Mouse (Mus musculus) layer of hippocampus, adult 11-12 months (tissue): ENCODE data around the gene Epgn.

Experiments
- DNase-seq: peaks from one replicate; pipeline ENCODE4 v3.0.0; 2022; ENCODE audit warnings: low spot score

The Epgn gene

DNA sequence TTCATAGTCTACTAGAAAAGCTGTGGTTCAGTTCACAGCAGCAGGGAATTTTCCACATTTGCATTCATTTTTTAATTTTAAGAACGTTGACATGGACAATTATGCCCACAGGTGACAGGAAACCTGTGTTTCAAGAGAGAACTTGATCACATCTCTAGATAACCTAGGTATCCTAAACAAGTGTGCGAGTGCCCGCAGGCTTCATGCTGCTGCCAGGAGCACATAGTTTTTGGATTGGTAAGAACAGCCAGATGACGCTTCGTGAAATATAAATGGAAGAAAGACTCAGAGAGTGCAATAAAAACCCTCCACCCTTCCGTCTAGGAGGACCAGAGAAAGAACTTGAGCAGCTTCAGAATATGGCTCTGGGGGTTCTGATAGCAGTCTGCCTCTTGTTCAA is at the start of gene Epgn:
Gene Epgn, plus strand, starts transcription at position 301 of the 400 bp plus-strand sequence.
- no peak for DNase-seq

DNA sequence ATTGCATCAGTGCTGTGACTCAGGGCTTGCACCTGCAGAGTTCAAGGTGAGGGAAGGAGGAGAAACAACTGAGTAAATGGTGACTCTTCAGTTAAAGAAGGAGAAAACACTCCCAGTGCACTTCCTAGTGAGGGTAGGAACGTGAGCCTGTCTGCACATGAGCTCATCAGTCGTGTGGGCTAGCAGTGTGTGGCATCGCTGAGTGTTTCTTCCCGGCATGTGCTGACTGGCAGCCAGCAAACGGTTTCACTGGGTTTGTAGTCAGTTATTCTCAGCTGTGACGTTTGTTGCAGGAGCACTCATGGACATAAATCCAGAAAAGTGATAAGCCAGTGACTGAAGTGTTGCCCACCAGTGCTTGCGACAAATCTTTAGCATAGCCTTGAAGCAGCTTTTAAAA is 47.0 kb upstream of the Epgn start:
- DNase-seq: no peak

GRCm38 (mm10) chr5:90987605-90988004 is 39.7 kb upstream of the Epgn start:
- DNase-seq: no peak

- no peak for DNase-seq
These were observed 39.1 kb upstream of the Epgn start for GRCm38 (mm10) chr5:90988149-90988548.

DNA sequence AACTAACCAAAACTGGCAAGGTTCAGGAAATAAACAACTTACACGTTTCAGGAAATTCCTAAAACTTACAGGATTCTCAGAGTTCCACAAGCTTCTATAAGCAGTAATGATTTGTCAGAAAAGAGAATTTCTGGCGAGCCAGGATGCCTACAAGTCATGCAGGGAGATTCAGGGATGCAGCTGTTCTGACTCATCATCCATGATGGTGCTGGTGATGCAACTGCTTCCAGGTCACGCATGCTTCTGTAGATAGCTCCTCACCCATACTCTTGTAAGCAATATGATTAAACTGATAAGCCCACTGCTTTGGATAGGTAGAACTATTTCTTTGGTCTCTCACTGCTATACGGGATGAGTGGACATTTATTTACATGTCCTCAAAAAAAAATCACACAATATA is 38.7 kb upstream of the Epgn start:
- DNase-seq: no peak

- DNase-seq: no peak
These were observed 27.3 kb upstream of the Epgn start for GRCm38 (mm10) chr5:90999942-91000341.

DNA sequence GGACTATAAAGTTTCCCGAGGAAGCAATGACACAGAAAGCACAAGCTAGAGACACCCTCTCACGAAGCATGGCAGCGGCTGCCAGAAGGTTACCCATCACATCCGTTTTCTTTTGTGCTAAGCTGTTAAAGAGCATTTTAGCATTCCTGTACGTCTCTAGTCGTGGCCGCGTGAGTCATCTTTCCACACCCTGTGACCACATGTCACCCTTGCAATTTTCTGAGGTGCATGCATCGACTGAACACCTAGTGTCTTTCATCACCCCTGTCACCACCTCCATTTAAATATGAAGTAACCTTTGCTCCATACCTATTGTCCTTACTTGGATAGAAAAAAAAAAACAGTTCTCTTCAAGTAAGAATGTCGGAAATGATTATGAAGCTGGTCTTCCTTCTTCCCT is 12.0 kb upstream of the Epgn start:
- no peak for DNase-seq

DNA sequence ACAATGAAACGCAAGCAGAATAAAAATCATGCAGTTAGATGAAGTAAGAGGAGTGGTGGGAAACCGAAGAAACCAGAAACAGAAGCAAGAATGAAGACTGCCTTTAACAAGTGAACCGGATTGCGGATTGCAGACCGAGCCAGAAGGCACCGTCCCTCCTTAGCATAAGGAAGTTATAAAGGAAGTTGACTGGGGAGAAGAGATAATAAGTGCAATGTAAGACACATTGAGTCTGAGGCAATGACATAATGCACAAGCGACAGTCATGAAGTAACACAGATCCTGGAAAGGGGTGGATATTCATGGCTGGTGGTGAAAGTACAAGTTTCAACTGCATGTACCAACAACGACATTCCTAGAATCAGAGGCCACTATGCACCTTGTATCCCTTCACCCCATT is 4.2 kb upstream of the Epgn start:
- no peak for DNase-seq

- DNase-seq: no peak
These were observed 576 bp downstream of the Epgn start for GRCm38 (mm10) chr5:91027840-91028239.

DNA sequence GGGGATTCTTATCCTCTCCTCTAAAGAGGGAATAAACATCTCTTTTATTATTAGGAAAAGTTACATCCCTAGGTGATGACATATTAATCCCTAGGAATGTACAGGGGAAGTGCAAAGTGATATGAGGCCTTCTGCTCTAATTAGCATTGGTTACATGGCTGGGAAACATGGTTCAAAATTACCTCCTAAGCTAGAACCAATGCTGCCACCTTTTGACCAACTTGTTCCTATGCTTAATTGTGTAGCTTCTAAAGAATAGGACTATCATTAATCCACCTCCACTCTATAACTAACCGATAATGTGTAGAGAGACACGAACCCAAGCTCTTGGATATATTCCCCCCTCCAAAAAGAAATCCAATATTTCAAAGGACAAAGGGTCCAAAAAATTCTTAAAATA is 3.4 kb downstream of the Epgn start:
- peak; percentile 4 for DNase-seq

- no peak for DNase-seq
These were observed 8.1 kb downstream of the Epgn start for GRCm38 (mm10) chr5:91035341-91035740.

GRCm38 (mm10) chr5:91036628-91037027 is 9.4 kb downstream of the Epgn start:
- no peak for DNase-seq

DNA sequence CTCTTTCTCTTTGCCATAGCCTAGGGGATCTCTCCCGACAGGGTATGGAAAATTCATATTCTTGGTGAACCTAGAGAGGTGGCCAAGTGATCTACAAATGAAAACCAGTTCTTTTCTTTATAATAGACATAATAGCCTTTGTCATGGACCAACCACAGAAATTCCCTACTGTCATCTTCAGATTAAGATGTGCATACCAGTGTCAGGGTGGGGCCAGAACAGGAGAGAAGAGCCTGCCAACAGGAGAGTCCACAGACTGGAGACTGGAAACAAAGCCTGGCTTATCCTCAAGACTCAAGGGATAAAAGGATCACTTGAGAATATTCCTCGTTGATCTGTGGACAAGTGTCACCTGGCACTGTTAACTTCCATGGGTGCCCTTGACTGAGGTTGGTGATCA is 10.5 kb downstream of the Epgn start:
- no peak for DNase-seq

DNA sequence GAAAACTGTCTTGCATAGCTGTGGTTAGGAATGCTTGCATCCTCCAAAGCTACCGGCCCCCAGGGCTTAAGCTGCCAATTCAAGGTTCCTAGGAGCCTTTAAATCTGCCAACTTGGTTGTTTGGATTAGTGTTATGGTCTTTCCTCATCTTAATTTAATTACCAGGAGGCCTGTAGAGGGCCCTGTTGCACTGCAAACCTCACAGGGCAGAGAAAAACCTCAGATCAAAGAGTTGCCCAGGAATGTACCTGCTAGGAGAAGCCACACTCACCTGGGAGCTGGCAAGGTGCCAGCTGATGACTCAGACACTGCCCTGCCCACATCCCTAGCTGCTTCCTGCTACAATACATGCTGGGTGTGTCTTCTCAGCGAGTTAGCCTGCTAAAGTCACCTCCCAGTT is 11.3 kb downstream of the Epgn start:
- peak; percentile 6 for DNase-seq

- no peak for DNase-seq
These were observed 11.7 kb downstream of the Epgn start for GRCm38 (mm10) chr5:91038963-91039362.

GRCm38 (mm10) chr5:91047987-91048386 is 20.7 kb downstream of the Epgn start:
- DNase-seq: no peak

- no peak for DNase-seq
These were observed 21.1 kb downstream of the Epgn start for GRCm38 (mm10) chr5:91048397-91048796.

- DNase-seq: no peak
These were observed 45.1 kb downstream of the Epgn start for GRCm38 (mm10) chr5:91072340-91072739.

DNA sequence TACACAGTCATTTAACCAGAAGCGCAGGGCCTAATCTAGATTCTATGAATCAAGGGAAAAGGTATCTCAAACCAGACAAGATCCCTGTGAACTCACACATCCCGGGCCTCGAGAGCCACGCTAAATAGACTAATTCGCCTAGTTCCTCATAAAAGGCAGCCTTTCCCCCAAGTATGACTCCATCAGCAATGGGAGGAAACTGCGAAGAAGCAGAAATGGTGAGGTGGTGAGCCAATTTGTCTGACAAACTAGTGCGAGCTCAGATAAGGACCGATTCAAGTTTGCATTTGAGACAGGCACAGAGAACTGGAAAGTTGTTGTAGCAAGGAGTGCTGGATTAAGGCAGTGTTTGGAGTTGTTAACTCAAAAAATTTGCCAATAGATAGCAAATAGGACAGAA is 46.4 kb downstream of the Epgn start:
- DNase-seq: no peak

DNA sequence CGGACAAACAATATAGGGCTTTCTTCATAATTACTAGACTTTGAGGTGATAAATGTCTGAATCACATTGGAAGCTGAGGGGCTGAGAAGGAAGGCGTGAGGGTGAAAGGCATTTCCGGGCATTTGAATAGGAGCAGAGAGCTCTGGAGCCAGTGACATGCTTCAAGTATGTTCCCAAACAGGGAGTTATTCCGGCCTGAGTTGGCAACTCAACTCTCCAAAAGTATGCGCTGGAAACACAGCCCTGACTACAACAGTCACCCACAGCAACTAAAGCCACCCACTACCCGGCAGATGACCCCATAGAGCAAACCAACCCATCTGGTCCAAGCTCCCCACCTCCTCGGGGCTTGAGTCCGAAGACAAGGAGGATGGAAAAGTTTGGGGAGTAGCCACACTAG is 46.8 kb downstream of the Epgn start:
- no peak for DNase-seq

GRCm38 (mm10) chr5:91074450-91074950 is 47.2 kb downstream of the Epgn start, which contains the start of gene Ereg:
Gene Ereg, plus strand, starts transcription at chr5:91074622.
- DNase-seq: no peak

DNA sequence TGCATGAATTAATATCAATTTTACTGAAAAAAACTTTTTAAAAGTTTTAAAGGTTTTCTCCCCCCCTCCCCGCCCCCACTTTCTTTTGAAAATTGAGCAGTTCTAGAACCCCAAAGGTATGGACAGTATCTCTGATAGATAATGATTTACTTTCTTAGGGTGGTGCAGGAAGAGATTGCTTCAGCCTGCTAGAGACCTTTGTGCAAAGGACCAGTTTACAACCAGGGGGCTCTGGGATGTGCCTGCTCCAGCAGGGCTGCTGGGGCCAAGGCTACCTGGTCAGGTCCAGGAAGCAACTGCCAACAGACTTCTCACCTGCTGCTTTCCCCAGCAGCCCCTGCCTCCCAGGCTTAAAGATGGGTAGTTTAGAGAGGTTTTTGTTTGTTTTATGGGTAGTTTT is 47.8 kb downstream of the Epgn start:
- no peak for DNase-seq

DNA sequence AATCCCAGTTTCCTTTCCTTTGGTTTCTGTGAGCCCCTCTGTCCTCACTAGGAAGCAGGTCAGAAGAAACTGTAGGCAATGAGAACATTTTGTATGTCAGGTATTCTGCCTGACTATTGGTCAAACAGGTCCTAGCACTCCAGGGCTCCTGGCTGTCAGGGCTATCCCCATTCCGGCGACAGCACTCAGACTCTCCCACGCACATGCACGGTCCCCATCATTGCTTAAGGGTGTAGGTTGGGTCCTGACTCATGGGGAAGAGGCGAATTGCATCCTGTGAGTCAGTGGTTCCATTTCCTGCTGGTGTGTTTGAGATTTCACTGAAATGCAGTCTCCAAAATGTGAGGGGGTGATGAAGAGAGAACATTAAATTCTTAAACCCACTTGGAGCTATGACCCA is 55.8 kb downstream of the Epgn start:
- no peak for DNase-seq
